Mouse (Mus musculus) myocyte (in vitro differentiated cells): ENCODE results near the gene Dennd1a. TPM values are rescaled to one million over a fixed set of nuclear protein-coding genes. Genes with fewer than 3 reads are reported as not detected.

Source experiments
- H3K27me3 ChIP-seq: one replicate; pipeline ENCODE4 v1.6.1; 2011; ENCODE audit not compliant: control insufficient read depth, insufficient read depth, insufficient read length
- H3K36me3 ChIP-seq: one replicate; pipeline ENCODE4 v1.6.1; 2011; ENCODE audit not compliant: control insufficient read depth, insufficient read depth
- H3K4me2 ChIP-seq: one replicate; pipeline ENCODE4 v1.6.1; 2011; ENCODE audit warnings: low read depth, control low read depth
- H3K4me3 ChIP-seq: one replicate; pipeline ENCODE4 v1.5.1; 2011; ENCODE audit warnings: mild to moderate bottlenecking, control low read depth, moderate library complexity
- H3K79me2 ChIP-seq: one replicate; pipeline ENCODE4 v1.6.1; 2011; ENCODE audit not compliant: control insufficient read depth, insufficient read depth
- H3ac ChIP-seq: one replicate; pipeline ENCODE4 v1.6.1; 2011; ENCODE audit not compliant: control insufficient read depth, insufficient read length
- CEBPB ChIP-seq: IDR thresholded peaks from 2 replicates; pipeline ENCODE4 v1.6.1; 2011; ENCODE audit warnings: mild to moderate bottlenecking, moderate library complexity; ENCODE audit not compliant: poor library complexity, insufficient read depth, severe bottlenecking
- E2F4 ChIP-seq: IDR thresholded peaks from one replicate; pipeline ENCODE4 v1.6.1; 2011; ENCODE audit warnings: mild to moderate bottlenecking, control low read depth, moderate library complexity; ENCODE audit not compliant: insufficient read depth
- MAX ChIP-seq: IDR thresholded peaks from one replicate; pipeline ENCODE4 v1.6.1; 2011; ENCODE audit warnings: low read depth, mild to moderate bottlenecking, control low read depth
- MYOD1 ChIP-seq, 3 experiments: IDR thresholded peaks; one replicate each; pipeline ENCODE4 v1.6.1; 2011; ENCODE audit warnings: control low read depth in 2 of 3, low read depth in 2 of 3, mild to moderate bottlenecking in 2 of 3, moderate library complexity in 1 of 3; ENCODE audit not compliant: insufficient read length in 2 of 3, control insufficient read depth in 1 of 3
- MYOG ChIP-seq, 3 experiments: IDR thresholded peaks; one replicate each; pipeline ENCODE4 v1.6.1; 2011; ENCODE audit warnings: control low read depth in 2 of 3, low read depth in 2 of 3, mild to moderate bottlenecking in 2 of 3; ENCODE audit not compliant: insufficient read length in 2 of 3, control insufficient read depth in 1 of 3, insufficient read depth in 1 of 3
- POLR2A ChIP-seq: IDR thresholded peaks from one replicate; pipeline ENCODE4 v1.6.1; 2011; ENCODE audit warnings: low read depth, mild to moderate bottlenecking, control low read depth, moderate library complexity; ENCODE audit not compliant: insufficient read length
- POLR2AphosphoS2 ChIP-seq: IDR thresholded peaks from one replicate; pipeline ENCODE4 v1.6.1; 2011; ENCODE audit warnings: low read depth, control low read depth; ENCODE audit not compliant: insufficient read length
- REST ChIP-seq: IDR thresholded peaks from one replicate; pipeline ENCODE4 v1.6.1; 2011; ENCODE audit warnings: mild to moderate bottlenecking, control low read depth, moderate library complexity; ENCODE audit not compliant: insufficient read depth, insufficient read length
- SRF ChIP-seq: IDR thresholded peaks from one replicate; pipeline ENCODE4 v1.6.1; 2011; ENCODE audit warnings: low read depth; ENCODE audit not compliant: control insufficient read depth, insufficient read length
- TCF12 ChIP-seq: IDR thresholded peaks from one replicate; pipeline ENCODE4 v1.6.1; 2011; ENCODE audit warnings: mild to moderate bottlenecking, control low read depth; ENCODE audit not compliant: poor library complexity, insufficient read depth, severe bottlenecking
- TCF3 ChIP-seq: IDR thresholded peaks from one replicate; pipeline ENCODE4 v1.6.1; 2011; ENCODE audit warnings: low read depth, control low read depth; ENCODE audit not compliant: insufficient read length
- USF1 ChIP-seq: IDR thresholded peaks from one replicate; pipeline ENCODE4 v1.6.1; 2011; ENCODE audit warnings: low read depth, mild to moderate bottlenecking, control low read depth, moderate library complexity
- polyA plus RNA-seq: library from polyadenylated mRNA; unstranded; fragments of >200 nt; fragmentation: generic; extraction: Trizol; gene quantifications from one replicate; pipeline ENCODE4 v1.2.1, GENCODE M21; 2012; ENCODE audit warnings: missing spikeins

Dennd1a gene
- polyA plus RNA-seq, 1 experiment = 11.3 TPM

DNA sequence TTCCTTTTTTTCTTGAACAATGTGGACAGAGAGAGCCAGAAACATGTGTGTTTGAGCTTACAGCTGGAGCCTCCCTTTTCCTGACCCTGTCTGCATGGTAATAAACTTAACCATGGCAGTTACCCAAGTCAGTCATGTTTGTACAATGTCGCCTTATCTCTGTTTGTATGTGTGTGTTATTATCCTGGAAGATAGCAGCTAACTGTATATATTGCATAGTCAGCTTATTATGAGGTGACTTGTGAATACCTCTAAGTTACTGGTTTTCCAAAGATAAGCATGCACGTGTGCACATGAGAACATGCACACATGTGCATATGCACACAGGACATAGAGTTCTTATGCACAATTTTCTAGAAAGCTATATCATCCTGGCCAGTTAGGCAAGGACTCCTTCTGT lies 13.8 kb upstream of the Dennd1a start:
- H3K27me3 ChIP-seq = peaks cover 4% of the 10 kb centered on the region
- no peak overlapping the region for H3K4me3 ChIP-seq
- H3ac ChIP-seq = no peak overlapping the region
- no peaks in the 10 kb centered on the region for H3K36me3 ChIP-seq
- no peak overlapping the region for H3K4me2 ChIP-seq
- TF ChIP-seq TCF3 = no peak
- no peak for TF ChIP-seq MAX
- TF ChIP-seq USF1 = no peak
- TF ChIP-seq CEBPB = no peak
- TF ChIP-seq REST = no peak
- TF ChIP-seq MYOD1 (IDR thresholded peaks at IDR 0.05; ENCODE audit: control insufficient read depth in 1 of 3, insufficient read length in 2 of 3, low read depth in 2 of 3) = no peak
- TF ChIP-seq E2F4 = no peak
- TF ChIP-seq POLR2AphosphoS2 = no peak
- TF ChIP-seq POLR2A = no peak
- no peak for TF ChIP-seq MYOG (IDR thresholded peaks at IDR 0.05; ENCODE audit: control insufficient read depth in 1 of 3, insufficient read depth in 1 of 3, insufficient read length in 2 of 3, low read depth in 2 of 3)
- TF ChIP-seq TCF12 = no peak
- TF ChIP-seq SRF = no peak
- H3K79me2 ChIP-seq = no peaks in the 10 kb centered on the region

- no peak overlapping the region for H3ac ChIP-seq
- H3K79me2 ChIP-seq = no peaks in the 10 kb centered on the region
- H3K36me3 ChIP-seq = no peaks in the 10 kb centered on the region
- no peaks in the 10 kb centered on the region for H3K27me3 ChIP-seq
- no peak overlapping the region for H3K4me2 ChIP-seq
- TF ChIP-seq TCF3 = no peak
- no peak for TF ChIP-seq MYOG (IDR thresholded peaks at IDR 0.05; ENCODE audit: control insufficient read depth in 1 of 3, insufficient read depth in 1 of 3, insufficient read length in 2 of 3, low read depth in 2 of 3)
- TF ChIP-seq SRF = no peak
- TF ChIP-seq TCF12 = no peak
- TF ChIP-seq E2F4 = no peak
- TF ChIP-seq MYOD1 (IDR thresholded peaks at IDR 0.05; ENCODE audit: control insufficient read depth in 1 of 3, insufficient read length in 2 of 3, low read depth in 2 of 3) = no peak
- no peak for TF ChIP-seq MAX
- TF ChIP-seq POLR2A = no peak
- no peak for TF ChIP-seq USF1
- TF ChIP-seq REST = no peak
- no peak for TF ChIP-seq POLR2AphosphoS2
- TF ChIP-seq CEBPB = no peak
- no peak overlapping the region for H3K4me3 ChIP-seq
These were observed 8.7 kb upstream of the Dennd1a start for GRCm38 (mm10) chr2:38295939-38296338.

DNA sequence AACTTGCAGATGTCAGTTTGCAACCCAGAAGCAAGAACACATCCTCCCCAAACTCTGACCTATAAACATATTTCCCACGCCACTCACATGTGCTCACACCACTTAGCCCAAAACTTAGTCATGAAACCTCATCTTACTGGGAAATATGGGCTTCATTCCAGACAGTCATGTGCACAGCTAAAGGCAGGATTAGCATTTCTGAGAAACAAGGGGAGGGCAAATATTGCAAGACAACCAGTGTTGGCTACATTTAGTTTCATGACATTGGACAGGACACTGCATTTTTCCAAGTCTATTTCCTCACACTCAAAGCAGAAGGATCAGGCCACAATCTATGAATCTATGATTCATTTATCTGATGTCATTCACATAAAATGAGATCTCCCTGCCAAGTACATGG lies 4.3 kb upstream of the Dennd1a start:
- TF ChIP-seq MAX (no peak), MYOG (IDR thresholded peaks at IDR 0.05; ENCODE audit: control insufficient read depth in 1 of 3, insufficient read depth in 1 of 3, insufficient read length in 2 of 3, low read depth in 2 of 3) (no peak), USF1 (peak; percentile 30), MYOD1 (IDR thresholded peaks at IDR 0.05; ENCODE audit: control insufficient read depth in 1 of 3, insufficient read length in 2 of 3, low read depth in 2 of 3) (no peak), E2F4 (no peak), POLR2AphosphoS2 (no peak), TCF3 (no peak), SRF (no peak)
- H3K79me2 ChIP-seq = no peaks in the 10 kb centered on the region
- H3ac ChIP-seq = no peak overlapping the region

GRCm38 (mm10) chr2:38288226-38288625 lies 1.0 kb upstream of the Dennd1a start:
- TF ChIP-seq POLR2AphosphoS2 (no peak), CEBPB (no peak), SRF (no peak), MYOD1 (IDR thresholded peaks at IDR 0.05; ENCODE audit: control insufficient read depth in 1 of 3, insufficient read length in 2 of 3, low read depth in 2 of 3) (no peak), TCF3 (no peak), MYOG (IDR thresholded peaks at IDR 0.05; ENCODE audit: control insufficient read depth in 1 of 3, insufficient read depth in 1 of 3, insufficient read length in 2 of 3, low read depth in 2 of 3) (no peak), TCF12 (no peak), E2F4 (no peak), MAX (no peak), USF1 (no peak), REST (no peak), POLR2A (no peak)
- H3K27me3 ChIP-seq = no peaks in the 10 kb centered on the region
- H3K4me2 ChIP-seq = no peak overlapping the region
- H3K4me3 ChIP-seq = no peak overlapping the region
- H3K36me3 ChIP-seq = no peaks in the 10 kb centered on the region
- H3ac ChIP-seq = no peak overlapping the region
- H3K79me2 ChIP-seq = no peaks in the 10 kb centered on the region

More for the DNA sequence above, 4.3 kb upstream of the Dennd1a start:
- Histone ChIP-seq H3K27me3 (no peaks in the 10 kb centered on the region), H3K4me3 (no peak overlapping the region), H3K36me3 (no peaks in the 10 kb centered on the region), H3K4me2 (no peak overlapping the region)
